Comparison of ENCODE assay signal across 8 mouse cellular contexts in genomic region chr11:6474381-6474780, GRCm38 (mm10). TPM values are rescaled to one million over a fixed set of nuclear protein-coding genes. Genes with fewer than 3 reads are reported as not detected.
DNase-seq lines count a peak whose midpoint lies in the region; ATAC-seq and TF ChIP-seq lines count a peak whose summit lies in the region.

No protein-coding gene starts in this region.

- peak overlapping the region; percentile 81 for H3K4me3 ChIP-seq in heart, embryonic 12.5 days
- H3K4me3 ChIP-seq in ES-Bruce4 (ENCODE audit: low read depth, low read length) (peak overlapping the region; percentile 78), macrophage (ENCODE audit: inconsistent target) (peak overlapping the region; percentile 56)
- H3K4me3 ChIP-seq in heart, postnatal 0 days (ENCODE audit: low read depth, low read length), result peak overlapping the region; percentile 93

- peak overlapping the region; percentile 98 for H3K9ac ChIP-seq in heart, embryonic 12.5 days
- H3K9ac ChIP-seq in ES-Bruce4 (ENCODE audit: low read depth, poor library complexity, severe bottlenecking), result peak overlapping the region; percentile 99
- H3K9ac ChIP-seq in heart, postnatal 0 days (replicated peaks; ENCODE audit: low read depth, low read length), result peak overlapping the region; percentile 95

- peaks cover 56% of the 10 kb centered on the region for H3K79me2 ChIP-seq in macrophage (ENCODE audit: inconsistent target)

- H3K27me3 ChIP-seq in heart, embryonic 12.5 days (replicated peaks), result no peaks in the 10 kb centered on the region
- H3K27me3 ChIP-seq in ES-Bruce4 (ENCODE audit: control insufficient read depth, insufficient read depth, low read length, poor library complexity, severe bottlenecking), result no peaks in the 10 kb centered on the region
- H3K27me3 ChIP-seq in heart, postnatal 0 days (ENCODE audit: control insufficient read depth, insufficient read depth, low read length), result no peaks in the 10 kb centered on the region

- TF ChIP-seq POLR2A in ES-Bruce4 (IDR thresholded peaks at IDR 0.05; ENCODE audit: insufficient read depth, low read length), result no peak

- no peak for TF ChIP-seq EP300 in ES-Bruce4 (IDR thresholded peaks at IDR 0.05; ENCODE audit: insufficient read depth, low read depth, low read length)
- TF ChIP-seq EP300 in heart, postnatal 0 days (IDR thresholded peaks at IDR 0.05; ENCODE audit: low read depth), result no peak

- DNase-seq in heart, adult 9 months (ENCODE audit: low spot score in 2 of 2), result no peak
- DNase-seq in heart, postnatal 0 days (ENCODE audit: low spot score), result no peak
- DNase-seq in thymus, adult 18-20 months, result no peak
- no peak for DNase-seq in embryo, embryonic 10 days (ENCODE audit: low spot score)

- peak overlapping the region; percentile 97 for H3K4me2 ChIP-seq in heart, embryonic 12.5 days
- H3K4me2 ChIP-seq in heart, postnatal 0 days (ENCODE audit: low read depth, low read length), result peak overlapping the region; percentile 83

- H3K9me3 ChIP-seq in heart, embryonic 12.5 days (replicated peaks), result no peaks in the 10 kb centered on the region
- no peaks in the 10 kb centered on the region for H3K9me3 ChIP-seq in ES-Bruce4 (replicated peaks; ENCODE audit: control insufficient read depth, insufficient read depth, low read length, poor library complexity, severe bottlenecking)
- H3K9me3 ChIP-seq in heart, postnatal 0 days (replicated peaks; ENCODE audit: control insufficient read depth, low read length), result no peaks in the 10 kb centered on the region

- peak overlapping the region; percentile 100 for H3K27ac ChIP-seq in heart, embryonic 12.5 days (ENCODE audit: poor library complexity, severe bottlenecking)
- H3K27ac ChIP-seq in ES-Bruce4 (ENCODE audit: insufficient read depth, low read length) (peak overlapping the region; percentile 4; the same call in 1 of the 2 replicates), macrophage (peak overlapping the region; percentile 54)
- peak overlapping the region; percentile 100 for H3K27ac ChIP-seq in heart, postnatal 0 days (ENCODE audit: low read depth)

- H3K36me3 ChIP-seq in heart, embryonic 12.5 days, result no peaks in the 10 kb centered on the region; the same call in 1 of the 2 replicates
- H3K36me3 ChIP-seq in ES-Bruce4 (ENCODE audit: control insufficient read depth, insufficient read depth, low read length, poor library complexity, severe bottlenecking) (peaks cover 46% of the 10 kb centered on the region), macrophage (ENCODE audit: inconsistent target) (no peaks in the 10 kb centered on the region)
- no peaks in the 10 kb centered on the region for H3K36me3 ChIP-seq in heart, postnatal 0 days (replicated peaks; ENCODE audit: control insufficient read depth, insufficient read depth, low read length)

- peaks cover 15% of the 10 kb centered on the region for H3K4me1 ChIP-seq in heart, embryonic 12.5 days (replicated peaks)
- no peaks in the 10 kb centered on the region for H3K4me1 ChIP-seq in ES-Bruce4 (ENCODE audit: control insufficient read depth, insufficient read depth, low read length)
- H3K4me1 ChIP-seq in heart, postnatal 0 days (ENCODE audit: control insufficient read depth, insufficient read depth), result peaks cover 29% of the 10 kb centered on the region

- no peak for ATAC-seq in heart, embryonic 12.5 days (ENCODE audit: insufficient number of reproducible peaks, low FRiP score)
- ATAC-seq in heart, postnatal 0 days (ENCODE audit: insufficient read depth, low read depth), result no peak
- ATAC-seq in activated CD4-positive, CD25-positive, alpha-beta regulatory T cell, adult 4 months, result no peak

- no peak for TF ChIP-seq CTCF in ES-Bruce4 (IDR thresholded peaks at IDR 0.05; ENCODE audit: low read depth, low read length)
- no peak for TF ChIP-seq CTCF in heart, postnatal 0 days (IDR thresholded peaks at IDR 0.05; ENCODE audit: low read depth)

- WGBS in heart, embryonic 12.5 days, result 24% methylated on average over 6 of the region's 6 CpGs
- WGBS in heart, postnatal 0 days, result 7% methylated on average over 6 of the region's 6 CpGs
- WGBS in macrophage (ENCODE audit: missing documents), result 30% methylated on average over 6 of the region's 6 CpGs

RNA-seq across cellular contexts. Expression of gene Purb, which starts 1.3 kb away (rescaled TPM):
- polyA plus RNA-seq in heart, embryonic 12.5 days (2016; fragmentation: Nextera tagmentation; extraction: Ambion mirVana), result 29.8 and 32.6 TPM in 2 replicates
- 49.8 and 52.0 TPM in 2 replicates for polyA plus RNA-seq in ES-Bruce4 (2011; ENCODE audit: insufficient read depth, insufficient read length, low read depth, missing spikeins)
- 40.4 and 48.4 TPM in 2 replicates for total RNA-seq in heart, postnatal 0 days (2014; rRNA removed; ENCODE audit: low replicate concordance)
- polyA plus RNA-seq in heart, postnatal 0 days (2015; fragmentation: Nextera tagmentation; extraction: Ambion mirVana), result 18.4 and 22.0 TPM in 2 replicates
- total RNA-seq in macrophage (2018; cell fraction: chromatin; rRNA removed), result 10 to 100 TPM; 24.8 to 61.9 (median 42.8) TPM
- total RNA-seq in macrophage (2018; cell fraction: cytosol; rRNA removed), result 10 to 100 TPM; 26.5 to 68.4 (median 42.4) TPM
- 10 to 100 TPM; 41.5 to 75.6 (median 54.1) TPM for total RNA-seq in macrophage (2018; cell fraction: nucleus; rRNA removed)
- 23.4 to 30.1 TPM (median 28.8 TPM) in 3 replicates for polyA plus RNA-seq in macrophage (2018)
- polyA plus RNA-seq in activated CD4-positive, CD25-positive, alpha-beta regulatory T cell, adult 4 months (2017; shearing (Covaris generic)), result 10 to 100 TPM; 20.4 to 21.9 TPM

RNA-seq across cellular contexts. Expression of gene H2afv, which starts 30.1 kb away (rescaled TPM):
- polyA plus RNA-seq in heart, embryonic 12.5 days (2016; fragmentation: Nextera tagmentation; extraction: Ambion mirVana), result 306 TPM in 2 replicates
- polyA plus RNA-seq in ES-Bruce4 (2011; ENCODE audit: insufficient read depth, insufficient read length, low read depth, missing spikeins) (200 and 218 TPM in 2 replicates), macrophage (2018) (15.4 to 35.4 TPM (median 22.4 TPM) in 3 replicates)
- total RNA-seq in heart, postnatal 0 days (2014; rRNA removed; ENCODE audit: low replicate concordance), result 106 and 157 TPM in 2 replicates
- polyA plus RNA-seq in heart, postnatal 0 days (2015; fragmentation: Nextera tagmentation; extraction: Ambion mirVana), result 213 and 232 TPM in 2 replicates
- 10 to 100 TPM in 3 of 26 experiments, 1 to 10 TPM in 19, under 1 TPM in 2, not detected in 2; 0.51 to 14.6 (median 4.1) TPM for total RNA-seq in macrophage (2018; cell fraction: chromatin; rRNA removed)
- 10 to 100 TPM; 20.2 to 53.9 (median 28.0) TPM for total RNA-seq in macrophage (2018; cell fraction: cytosol; rRNA removed)
- 10 to 100 TPM in 18 of 26 experiments, 1 to 10 TPM in 8; 4.1 to 24.6 (median 11.9) TPM for total RNA-seq in macrophage (2018; cell fraction: nucleus; rRNA removed)
- 100 to 1,000 TPM; 207 to 221 TPM for polyA plus RNA-seq in activated CD4-positive, CD25-positive, alpha-beta regulatory T cell, adult 4 months (2017; shearing (Covaris generic))

RNA-seq across cellular contexts. Expression of gene Myo1g, which starts 46.4 kb away (rescaled TPM):
- polyA plus RNA-seq in heart, embryonic 12.5 days (2016; fragmentation: Nextera tagmentation; extraction: Ambion mirVana), result 0.23 and 0.60 TPM in 2 replicates
- polyA plus RNA-seq in ES-Bruce4 (2011; ENCODE audit: insufficient read depth, insufficient read length, low read depth, missing spikeins) (0.36 and 1.1 TPM in 2 replicates), macrophage (2018) (54.3 to 64.8 TPM (median 54.5 TPM) in 3 replicates)
- 0.65 and 1.6 TPM in 2 replicates for total RNA-seq in heart, postnatal 0 days (2014; rRNA removed; ENCODE audit: low replicate concordance)
- 0.49 and 0.56 TPM in 2 replicates for polyA plus RNA-seq in heart, postnatal 0 days (2015; fragmentation: Nextera tagmentation; extraction: Ambion mirVana)
- total RNA-seq in macrophage (2018; cell fraction: chromatin; rRNA removed), result 1,000 to 10,000 TPM in 3 of 26 experiments, 100 to 1,000 TPM in 23; 308 to 2,013 (median 470) TPM
- 100 to 1,000 TPM in 12 of 26 experiments, 10 to 100 TPM in 14; 57.8 to 153 (median 97.1) TPM for total RNA-seq in macrophage (2018; cell fraction: cytosol; rRNA removed)
- 1,000 to 10,000 TPM in 2 of 26 experiments, 100 to 1,000 TPM in 24; 212 to 1,497 (median 266) TPM for total RNA-seq in macrophage (2018; cell fraction: nucleus; rRNA removed)
- polyA plus RNA-seq in activated CD4-positive, CD25-positive, alpha-beta regulatory T cell, adult 4 months (2017; shearing (Covaris generic)), result 100 to 1,000 TPM; 138 to 145 TPM

RNA-seq across cellular contexts. Expression of gene Ppia, which starts 59.1 kb away (rescaled TPM):
- polyA plus RNA-seq in heart, embryonic 12.5 days (2016; fragmentation: Nextera tagmentation; extraction: Ambion mirVana), result 4,539 and 4,606 TPM in 2 replicates
- 2,132 and 2,301 TPM in 2 replicates for polyA plus RNA-seq in ES-Bruce4 (2011; ENCODE audit: insufficient read depth, insufficient read length, low read depth, missing spikeins)
- total RNA-seq in heart, postnatal 0 days (2014; rRNA removed; ENCODE audit: low replicate concordance), result 2,268 and 2,353 TPM in 2 replicates
- 3,654 and 3,756 TPM in 2 replicates for polyA plus RNA-seq in heart, postnatal 0 days (2015; fragmentation: Nextera tagmentation; extraction: Ambion mirVana)
- total RNA-seq in macrophage (2018; cell fraction: chromatin; rRNA removed), result 100 to 1,000 TPM in 17 of 26 experiments, 10 to 100 TPM in 9; 57.4 to 297 (median 107) TPM
- 1,000 to 10,000 TPM; 1,408 to 2,161 (median 1,705) TPM for total RNA-seq in macrophage (2018; cell fraction: cytosol; rRNA removed)
- 100 to 1,000 TPM; 138 to 460 (median 284) TPM for total RNA-seq in macrophage (2018; cell fraction: nucleus; rRNA removed)
- polyA plus RNA-seq in macrophage (2018), result 1,329 to 2,132 TPM (median 1,766 TPM) in 3 replicates
- polyA plus RNA-seq in activated CD4-positive, CD25-positive, alpha-beta regulatory T cell, adult 4 months (2017; shearing (Covaris generic)), result 1,000 to 10,000 TPM; 2,979 to 3,385 TPM

Comparison
In these comparisons a context has a peak if more than half of its experiments do, and no peak if none do; other contexts are left out.
1. H3K27ac ChIP-seq: peak in every context shown above with its lines; median percentile 100 in heart, embryonic 12.5 days; 100 in heart, postnatal 0 days; 54 in macrophage; 4 in ES-Bruce4.
2. RNA of gene Myo1g, which starts 46.4 kb away (polyA plus RNA-seq): 138 to 145 TPM in activated CD4-positive, CD25-positive, alpha-beta regulatory T cell, adult 4 months and 54.3 to 64.8 TPM in macrophage; 0.49 to 0.56 TPM in heart, postnatal 0 days, 0.36 to 1.1 TPM in ES-Bruce4 and 0.23 to 0.60 TPM in heart, embryonic 12.5 days; every median in the first group is over 10 times any median in the second.
3. Peak in every context shown above with its lines, with median percentiles within 50 percentile points of each other: H3K4me3 ChIP-seq and H3K9ac ChIP-seq.